Mouse (Mus musculus) lung, postnatal 0 days (tissue): ENCODE measurements at regions not wholly inside any gene's neighbourhood (a gene's known extent, or its start where the extent isn't known, plus 50 kb on each side); places are given as distances from the start of the nearest gene placed in this dataset.

Experiments used
- CTCF ChIP-seq: IDR thresholded peaks from 2 replicates; pipeline ENCODE4 v1.5.1; 2016; ENCODE audit warnings: antibody characterized with exemption, mild to moderate bottlenecking
- EP300 ChIP-seq: IDR thresholded peaks from 2 replicates; pipeline ENCODE4 v1.6.1; 2016; ENCODE audit warnings: antibody characterized with exemption, mild to moderate bottlenecking, control low read depth

- TF ChIP-seq CTCF (no peak), EP300 (no peak)
These were observed 852.2 kb upstream of the Lcorl start for GRCm38 (mm10) chr5:46709596-46709995.
